Mouse (Mus musculus) common myeloid progenitor, adult 5-6 weeks (primary cell): ENCODE data around the gene Rps27l. TPM values are rescaled to one million over a fixed set of nuclear protein-coding genes. Genes with fewer than 3 reads are reported as not detected.
"Not testable (repeated sequence)": the region's sequence is repeated elsewhere in the genome, so short reads cannot be mapped to it uniquely, and the experiment has no call there.

Source experiments
- ATAC-seq: replicated peaks from 2 replicates; pipeline ENCODE4 v1.8.0; 2016; ENCODE audit warnings: low read depth, mild to moderate bottlenecking, moderate TSS enrichment, inconsistent platforms; ENCODE audit not compliant: poor library complexity, severe bottlenecking
- total RNA-seq: library from RNA; stranded (forward); fragments of 200-1000, 187-1606 nt; gene quantifications from 2 replicates; pipeline ENCODE4 v1.2.3, GENCODE M21; 2017

Rps27l gene
- 162 and 229 TPM in 2 replicates for total RNA-seq

GRCm38 (mm10) chr9:66945647-66946641, at the start of gene Rps27l:
Rps27l (plus strand) TSS chr9:66946086.
- peak; percentile 99 for ATAC-seq

- no peak for ATAC-seq
These were observed 48.9 kb upstream of the Rps27l start for GRCm38 (mm10) chr9:66896951-66897350.

- ATAC-seq: no peak
These were observed 48.0 kb upstream of the Rps27l start for GRCm38 (mm10) chr9:66897851-66898250.

- ATAC-seq: 0 out of 2 replicates have a peak, but pooled peaks have one; percentile 13
These were observed 46.8 kb upstream of the Rps27l start for GRCm38 (mm10) chr9:66899072-66899471.

- no peak for ATAC-seq
These were observed 46.4 kb upstream of the Rps27l start for GRCm38 (mm10) chr9:66899526-66899925.

GRCm38 (mm10) chr9:66905990-66906389, 39.9 kb upstream of the Rps27l start:
- no peak for ATAC-seq

- no peak for ATAC-seq
These were observed 38.8 kb upstream of the Rps27l start for GRCm38 (mm10) chr9:66907126-66907525.

- ATAC-seq: peak; percentile 58
These were observed 38.0 kb upstream of the Rps27l start for GRCm38 (mm10) chr9:66907746-66908397.

GRCm38 (mm10) chr9:66909922-66910321, 36.0 kb upstream of the Rps27l start:
- no peak for ATAC-seq

- ATAC-seq: no peak
These were observed 35.2 kb upstream of the Rps27l start for GRCm38 (mm10) chr9:66910677-66911076.

- no peak for ATAC-seq
These were observed 33.6 kb upstream of the Rps27l start for GRCm38 (mm10) chr9:66912304-66912703.

GRCm38 (mm10) chr9:66913254-66913934, 32.5 kb upstream of the Rps27l start:
- ATAC-seq: not testable (repeated sequence)

GRCm38 (mm10) chr9:66914540-66914939, 31.3 kb upstream of the Rps27l start:
- ATAC-seq: no peak

GRCm38 (mm10) chr9:66915401-66915800, 30.5 kb upstream of the Rps27l start:
- peak; percentile 53 for ATAC-seq

- ATAC-seq: peak; percentile 20
These were observed 29.8 kb upstream of the Rps27l start for GRCm38 (mm10) chr9:66915869-66916785.

- ATAC-seq: no peak
These were observed 28.5 kb upstream of the Rps27l start for GRCm38 (mm10) chr9:66917216-66917891.

GRCm38 (mm10) chr9:66917892-66918255, 28.0 kb upstream of the Rps27l start:
- no peak for ATAC-seq

GRCm38 (mm10) chr9:66918672-66919330, 27.1 kb upstream of the Rps27l start:
- ATAC-seq: no peak
